In the genomic region with DNA sequence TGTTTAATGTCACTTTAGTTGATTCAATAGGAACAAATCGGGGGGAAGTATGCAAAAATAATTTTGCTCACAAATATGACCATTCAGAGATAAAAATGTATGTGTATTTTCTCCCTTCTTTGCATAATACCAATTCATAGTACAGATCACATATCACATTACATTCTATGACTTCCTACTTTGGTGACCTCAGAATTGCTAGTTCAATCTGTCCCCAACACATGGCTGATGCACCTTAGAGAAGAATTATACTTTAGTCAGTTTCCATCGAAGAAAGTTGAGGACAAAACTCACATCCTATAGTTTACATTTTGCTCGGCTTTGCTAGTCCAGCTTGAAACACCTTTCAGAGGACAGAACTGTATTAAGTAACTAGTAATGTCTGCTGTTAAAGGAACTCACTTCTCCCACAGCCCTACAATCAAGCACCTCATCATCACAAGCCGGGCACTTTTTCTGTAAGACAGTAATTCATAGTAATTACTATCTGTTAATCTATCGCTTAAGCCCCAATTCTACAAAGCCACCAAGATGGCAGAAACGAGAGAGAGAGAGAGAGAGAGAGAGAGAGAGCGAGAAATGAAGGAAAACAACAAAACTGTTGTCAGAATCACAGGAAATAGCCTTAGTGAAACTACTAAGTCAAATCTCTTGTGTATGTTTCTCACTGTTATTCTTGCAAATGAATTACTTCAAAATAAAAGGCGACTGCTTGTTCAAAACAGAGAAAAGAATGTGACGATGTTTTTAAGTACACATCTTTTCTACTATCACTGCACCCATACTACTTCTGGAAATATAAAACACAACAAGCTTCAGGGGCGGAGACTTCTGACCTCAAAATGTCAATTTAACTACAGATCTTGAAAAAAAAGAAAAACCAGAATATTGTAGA, we compare ENCODE assay signal across 8 mouse cellular contexts. TPM values are rescaled to one million over a fixed set of nuclear protein-coding genes. Genes with fewer than 3 reads are reported as not detected.
DNase-seq lines count a peak whose midpoint lies in the region; ATAC-seq and TF ChIP-seq lines count a peak whose summit lies in the region.

No protein-coding gene starts in this region.

- H3K27ac ChIP-seq in intestine, embryonic 16.5 days (ENCODE audit: low read length): peak overlapping the region; percentile 96
- H3K27ac ChIP-seq in small intestine, adult 2 months (ENCODE audit: insufficient read depth, low read depth, low read length): peak overlapping the region; percentile 67

- H3K27me3 ChIP-seq in megakaryocyte, embryonic 14.5 days (replicated peaks): no peaks in the 10 kb centered on the region
- H3K27me3 ChIP-seq in intestine, embryonic 16.5 days (replicated peaks; ENCODE audit: control insufficient read depth, insufficient read depth, low read length): no peaks in the 10 kb centered on the region
- no peaks in the 10 kb centered on the region for H3K27me3 ChIP-seq in small intestine, adult 2 months (ENCODE audit: control insufficient read depth, insufficient read depth, low read length)

- 43% methylated on average over 10 of the region's 10 CpGs for WGBS in intestine, embryonic 16.5 days
- 17% methylated on average over 10 of the region's 10 CpGs for WGBS in small intestine, adult 2 months

- no peak for TF ChIP-seq POLR2A in small intestine, adult 2 months (IDR thresholded peaks at IDR 0.05; ENCODE audit: low read depth, low read length)

- DNase-seq in c-Kit-positive CD71-positive TER-119-positive erythroid progenitor cells, embryonic 14.5 days (ENCODE audit: low spot score): peak; percentile 28
- no peak for DNase-seq in adrenal gland, postnatal 25 days
- DNase-seq in frontal cortex, adult 2 months (ENCODE audit: extremely low spot score in 1 of 2, low spot score in 1 of 2): no peak
- no peak for DNase-seq in thymus, postnatal 4 days

- peak overlapping the region; percentile 99 for H3K4me3 ChIP-seq in megakaryocyte, embryonic 14.5 days (replicated peaks)
- peak overlapping the region; percentile 86 for H3K4me3 ChIP-seq in intestine, embryonic 16.5 days (ENCODE audit: low read length)
- peak overlapping the region; percentile 72 for H3K4me3 ChIP-seq in small intestine, adult 2 months (ENCODE audit: low read depth, low read length)

- peaks cover 31% of the 10 kb centered on the region for H3K4me1 ChIP-seq in megakaryocyte, embryonic 14.5 days
- peaks cover 7% of the 10 kb centered on the region for H3K4me1 ChIP-seq in intestine, embryonic 16.5 days (ENCODE audit: control insufficient read depth, insufficient read depth, low read length)
- peaks cover 3% of the 10 kb centered on the region; the same call in 1 of the 2 replicates for H3K4me1 ChIP-seq in small intestine, adult 2 months (ENCODE audit: control insufficient read depth, insufficient read depth, insufficient read length, low read length)

- no peak for TF ChIP-seq CTCF in small intestine, adult 2 months (IDR thresholded peaks at IDR 0.05; ENCODE audit: extremely low read depth, insufficient read length, insufficient replicate concordance, low read depth, low read length)

- H3K4me2 ChIP-seq in intestine, embryonic 16.5 days (ENCODE audit: low read depth, low read length): peak overlapping the region; percentile 78

- H3K9ac ChIP-seq in intestine, embryonic 16.5 days (ENCODE audit: low read depth, low read length): peak overlapping the region; percentile 87

- H3K9me3 ChIP-seq in megakaryocyte, embryonic 14.5 days: no peaks in the 10 kb centered on the region
- no peaks in the 10 kb centered on the region for H3K9me3 ChIP-seq in intestine, embryonic 16.5 days (ENCODE audit: control insufficient read depth, low read length)

- no peak for ATAC-seq in megakaryocyte, adult 5-6 weeks (ENCODE audit: poor library complexity, severe bottlenecking)
- no peak for ATAC-seq in intestine, embryonic 16.5 days

- no peaks in the 10 kb centered on the region for H3K36me3 ChIP-seq in megakaryocyte, embryonic 14.5 days (replicated peaks; ENCODE audit: low read length)
- no peaks in the 10 kb centered on the region for H3K36me3 ChIP-seq in intestine, embryonic 16.5 days (ENCODE audit: control insufficient read depth, insufficient read depth, low read length)
- no peaks in the 10 kb centered on the region for H3K36me3 ChIP-seq in small intestine, adult 2 months (ENCODE audit: control insufficient read depth, insufficient read depth, low read length)

RNA-seq across cellular contexts. Expression of a gene that starts 1.2 kb away (rescaled TPM):
- 2.3 and 3.0 TPM in 2 replicates for polyA plus RNA-seq in megakaryocyte, embryonic 14.5 days (2012; ENCODE audit: insufficient read depth, low replicate concordance)
- 30.2 and 32.0 TPM in 2 replicates for total RNA-seq in megakaryocyte, adult 5-6 weeks (2015)
- 21.1 and 21.6 TPM in 2 replicates for total RNA-seq in megakaryocyte, adult 5-6 weeks (2017)
- 35.4 and 37.4 TPM in 2 replicates for polyA plus RNA-seq in intestine, embryonic 16.5 days (2015; fragmentation: Nextera tagmentation; extraction: Ambion mirVana)
- polyA plus RNA-seq in small intestine, adult 2 months (2012; rRNA removed): 4.1 and 7.1 TPM in 2 replicates
- total RNA-seq in adrenal gland, postnatal 25 days (2021): 50.8 and 66.7 TPM in 2 replicates
- polyA plus RNA-seq in frontal cortex, adult 2 months (2012; rRNA removed): 46.2 and 53.4 TPM in 2 replicates

RNA-seq across cellular contexts. Expression of a gene that starts 18.8 kb away (rescaled TPM):
- polyA plus RNA-seq in megakaryocyte, embryonic 14.5 days (2012; ENCODE audit: insufficient read depth, low replicate concordance): 17.0 TPM in 1 of 2 replicates, not detected in the other
- 0.64 TPM in 1 of 2 replicates, not detected in the other for total RNA-seq in megakaryocyte, adult 5-6 weeks (2015)
- not detected in 2 replicates for total RNA-seq in megakaryocyte, adult 5-6 weeks (2017)
- 0.43 TPM in 1 of 2 replicates, not detected in the other for polyA plus RNA-seq in intestine, embryonic 16.5 days (2015; fragmentation: Nextera tagmentation; extraction: Ambion mirVana)
- 0.38 and 0.87 TPM in 2 replicates for polyA plus RNA-seq in small intestine, adult 2 months (2012; rRNA removed)
- total RNA-seq in adrenal gland, postnatal 25 days (2021): 0.76 TPM in 1 of 2 replicates, not detected in the other
- 0.38 and 0.40 TPM in 2 replicates for polyA plus RNA-seq in frontal cortex, adult 2 months (2012; rRNA removed)

RNA-seq across cellular contexts. Expression of a gene that starts 44.8 kb away (rescaled TPM):
- polyA plus RNA-seq in megakaryocyte, embryonic 14.5 days (2012; ENCODE audit: insufficient read depth, low replicate concordance): 15.1 and 44.2 TPM in 2 replicates
- 113 and 121 TPM in 2 replicates for total RNA-seq in megakaryocyte, adult 5-6 weeks (2015)
- total RNA-seq in megakaryocyte, adult 5-6 weeks (2017): 116 and 128 TPM in 2 replicates
- polyA plus RNA-seq in intestine, embryonic 16.5 days (2015; fragmentation: Nextera tagmentation; extraction: Ambion mirVana): 60.2 and 72.3 TPM in 2 replicates
- 1.3 and 2.6 TPM in 2 replicates for polyA plus RNA-seq in small intestine, adult 2 months (2012; rRNA removed)
- 88.2 and 96.1 TPM in 2 replicates for total RNA-seq in adrenal gland, postnatal 25 days (2021)
- 33.5 and 33.6 TPM in 2 replicates for polyA plus RNA-seq in frontal cortex, adult 2 months (2012; rRNA removed)
